Mouse (Mus musculus) midbrain, embryonic 13.5 days (tissue): ENCODE data around the gene Erc2. TPM values are rescaled to one million over a fixed set of nuclear protein-coding genes. Genes with fewer than 3 reads are reported as not detected.

Experiments
- ATAC-seq: fragments of 200-750 bp; cut with Nextera tagmentation; 2 replicates; pipeline ENCODE4 v1.8.0; 2017; ENCODE audit warnings: mild to moderate bottlenecking, moderate TSS enrichment, moderate library complexity
- H3K27ac ChIP-seq: fragments of 300-500 bp; sonication (generic); 2 replicates; pipeline ENCODE4 v1.5.1; 2015; ENCODE audit warnings: inconsistent platforms, mild to moderate bottlenecking, moderate library complexity
- H3K27me3 ChIP-seq: fragments of 300-500 bp; sonication (generic); 2 replicates; pipeline ENCODE4 v1.6.1; 2015; ENCODE audit warnings: mild to moderate bottlenecking, inconsistent platforms
- H3K36me3 ChIP-seq: fragments of 300-500 bp; sonication (generic); 2 replicates; pipeline ENCODE4 v1.6.1; 2015; ENCODE audit warnings: mild to moderate bottlenecking, inconsistent platforms
- H3K4me1 ChIP-seq: fragments of 300-500 bp; sonication (generic); replicated peaks from 2 replicates; pipeline ENCODE4 v1.6.1; 2015; ENCODE audit warnings: inconsistent platforms
- H3K4me2 ChIP-seq: fragments of 300-500 bp; sonication (generic); replicated peaks from 2 replicates; pipeline ENCODE4 v1.6.1; 2015; ENCODE audit warnings: moderate library complexity, mild to moderate bottlenecking, inconsistent platforms
- H3K4me3 ChIP-seq: fragments of 300-500 bp; sonication (generic); replicated peaks from 2 replicates; pipeline ENCODE4 v1.5.1; 2015; ENCODE audit warnings: mild to moderate bottlenecking, inconsistent platforms
- H3K9ac ChIP-seq: fragments of 300-500 bp; sonication (generic); replicated peaks from 2 replicates; pipeline ENCODE4 v1.6.1; 2015; ENCODE audit warnings: mild to moderate bottlenecking, inconsistent platforms
- H3K9me3 ChIP-seq: fragments of 300-500 bp; sonication (generic); 2 replicates; pipeline ENCODE4 v1.6.1; 2016; ENCODE audit warnings: mild to moderate bottlenecking, inconsistent platforms
- WGBS: fragments of 180-500 bp; shearing (Covaris S2); methylation state at CpG from one replicate; pipeline ENCODE4 v1.1.7; 2015; 5-methylcytosine and 5-hydroxymethylcytosine counted together
- polyA plus RNA-seq: library from polyadenylated mRNA; unstranded; fragments of >200 nt; fragmentation: Nextera tagmentation; extraction: Ambion mirVana; gene quantifications from 2 replicates; pipeline ENCODE4 v1.2.1, GENCODE M21; 2015

The Erc2 gene
- polyA plus RNA-seq, 1 experiment from 2014 or later: 79.0 TPM

GRCm38 (mm10) chr14:27921656-27922373, 299.6 kb downstream of the Erc2 start:
- 91% methylated on average over 5 of the region's 5 CpGs for WGBS
- Histone ChIP-seq H3K27ac (no peak overlapping the region), H3K9ac (no peak overlapping the region), H3K4me3 (no peak overlapping the region), H3K36me3 (peaks cover 4% of the 10 kb centered on the region), H3K4me2 (no peak overlapping the region), H3K9me3 (no peaks in the 10 kb centered on the region), H3K4me1 (no peaks in the 10 kb centered on the region), H3K27me3 (no peaks in the 10 kb centered on the region)
- ATAC-seq: no peak

DNA sequence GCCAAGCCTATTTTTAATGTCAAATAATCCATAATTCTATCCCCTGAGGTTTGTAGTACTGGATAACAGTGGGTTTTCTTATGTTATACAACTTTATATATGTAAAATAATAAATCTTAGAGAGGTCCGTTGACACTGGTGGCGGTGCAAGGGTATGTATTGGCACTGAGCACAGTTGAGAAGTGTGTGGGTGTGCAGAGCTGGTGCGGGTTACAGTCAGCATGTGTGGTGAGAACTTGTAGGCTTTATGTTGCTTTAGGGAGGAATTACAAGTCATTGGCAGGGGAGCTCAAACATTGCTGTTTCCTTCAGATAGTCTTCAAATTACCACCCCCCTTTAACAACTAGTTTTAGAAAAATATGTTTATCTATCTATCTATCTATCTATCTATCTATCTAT, 305.1 kb downstream of the Erc2 start:
- H3K36me3 ChIP-seq: peaks cover 4% of the 10 kb centered on the region
- H3K9me3 ChIP-seq: no peaks in the 10 kb centered on the region
- no peak overlapping the region for H3K4me2 ChIP-seq
- no peaks in the 10 kb centered on the region for H3K4me1 ChIP-seq
- no peak overlapping the region for H3K27ac ChIP-seq
- no peak overlapping the region for H3K9ac ChIP-seq
- no peaks in the 10 kb centered on the region for H3K27me3 ChIP-seq
- H3K4me3 ChIP-seq: no peak overlapping the region
- WGBS: 94% methylated on average over 3 of the region's 3 CpGs
- no peak for ATAC-seq

- H3K9ac ChIP-seq: no peak overlapping the region
- peaks cover 5% of the 10 kb centered on the region; the same call in 1 of the 2 replicates for H3K4me1 ChIP-seq
- WGBS: 90% methylated on average over 1 of the region's 1 CpGs
- H3K27me3 ChIP-seq: no peaks in the 10 kb centered on the region
- ATAC-seq: no peak
- H3K4me2 ChIP-seq: no peak overlapping the region
- no peaks in the 10 kb centered on the region for H3K9me3 ChIP-seq
- H3K27ac ChIP-seq: no peak overlapping the region
- no peaks in the 10 kb centered on the region for H3K36me3 ChIP-seq
- H3K4me3 ChIP-seq: no peak overlapping the region
Observed at GRCm38 (mm10) chr14:27933533-27933932, 311.3 kb downstream of the Erc2 start.

DNA sequence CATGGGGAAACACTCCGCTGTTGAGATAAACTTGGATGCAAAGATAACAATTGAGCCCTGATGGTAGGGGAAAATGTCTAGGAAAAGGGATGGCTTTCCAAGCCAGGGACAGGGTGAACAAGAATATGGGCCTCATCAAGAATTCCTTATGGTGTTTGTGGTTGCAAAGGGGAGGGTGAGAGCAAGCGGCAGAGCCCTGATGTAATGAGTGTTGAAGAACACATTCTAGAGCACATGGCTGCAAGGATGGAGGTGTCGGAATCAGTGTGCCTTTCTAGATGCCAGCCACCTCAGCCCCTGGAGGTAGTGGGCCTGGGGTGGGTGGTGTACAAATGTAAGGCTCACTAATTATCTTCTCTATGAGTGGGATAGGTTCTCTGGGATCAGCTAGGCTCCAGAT, 313.5 kb downstream of the Erc2 start:
- Histone ChIP-seq H3K9me3 (no peaks in the 10 kb centered on the region), H3K9ac (no peak overlapping the region), H3K4me2 (no peak overlapping the region), H3K4me1 (peaks cover 5% of the 10 kb centered on the region; the same call in 1 of the 2 replicates), H3K4me3 (no peak overlapping the region), H3K27ac (no peak overlapping the region), H3K27me3 (no peaks in the 10 kb centered on the region), H3K36me3 (no peaks in the 10 kb centered on the region)
- no peak for ATAC-seq
- WGBS: 96% methylated on average over 3 of the region's 3 CpGs

DNA sequence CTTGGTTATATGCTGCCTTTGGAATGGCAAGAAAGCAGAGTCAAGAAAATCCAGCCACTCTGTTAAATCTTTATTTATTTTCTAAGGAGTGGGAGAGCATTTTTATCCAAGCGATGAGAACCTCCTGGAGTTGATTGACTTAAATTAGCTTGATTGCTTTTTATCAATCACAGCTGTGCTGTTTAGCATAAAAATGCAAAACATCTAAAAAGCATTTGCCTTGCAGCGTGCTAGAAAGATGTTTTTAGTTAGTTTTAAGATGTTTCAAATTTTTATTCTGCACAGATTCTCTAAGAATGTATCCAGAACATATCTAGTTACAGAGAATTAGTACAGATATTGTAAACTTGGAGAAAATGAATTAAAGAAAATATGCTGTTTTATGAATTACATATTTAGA, 315.7 kb downstream of the Erc2 start:
- no peaks in the 10 kb centered on the region for H3K9me3 ChIP-seq
- no peak overlapping the region for H3K27ac ChIP-seq
- H3K27me3 ChIP-seq: no peaks in the 10 kb centered on the region
- no peak overlapping the region for H3K4me3 ChIP-seq
- H3K9ac ChIP-seq: no peak overlapping the region
- ATAC-seq: no peak
- H3K4me2 ChIP-seq: no peak overlapping the region
- no peaks in the 10 kb centered on the region for H3K36me3 ChIP-seq
- H3K4me1 ChIP-seq: peaks cover 5% of the 10 kb centered on the region; the same call in 1 of the 2 replicates
- 75% methylated on average over 2 of the region's 2 CpGs for WGBS

DNA sequence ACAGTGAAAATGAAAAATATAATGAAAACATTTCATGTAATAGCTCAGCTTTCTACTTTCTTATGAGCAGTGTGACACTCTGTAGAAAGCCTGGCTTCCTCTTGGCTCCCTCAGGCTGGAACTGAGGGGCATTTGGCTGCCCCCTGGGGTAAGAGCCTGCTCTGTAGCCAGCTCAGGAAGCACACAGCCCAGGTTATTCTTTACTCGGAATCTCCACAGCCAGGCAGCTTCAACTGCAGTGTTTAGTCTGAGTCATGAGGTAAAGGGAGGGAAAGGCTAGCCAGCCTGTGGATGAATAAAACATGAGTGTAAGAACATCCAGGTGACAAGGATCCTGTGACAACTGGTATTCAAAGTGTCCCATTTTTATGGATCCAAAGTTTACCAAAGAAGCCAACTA, 323.0 kb downstream of the Erc2 start:
- H3K4me3 ChIP-seq: no peak overlapping the region
- no peaks in the 10 kb centered on the region for H3K36me3 ChIP-seq
- no peaks in the 10 kb centered on the region for H3K9me3 ChIP-seq
- 33% methylated on average over 1 of the region's 1 CpGs for WGBS
- ATAC-seq: no peak
- H3K27me3 ChIP-seq: no peaks in the 10 kb centered on the region
- no peak overlapping the region for H3K4me2 ChIP-seq
- H3K9ac ChIP-seq: no peak overlapping the region
- no peaks in the 10 kb centered on the region for H3K4me1 ChIP-seq
- H3K27ac ChIP-seq: no peak overlapping the region

DNA sequence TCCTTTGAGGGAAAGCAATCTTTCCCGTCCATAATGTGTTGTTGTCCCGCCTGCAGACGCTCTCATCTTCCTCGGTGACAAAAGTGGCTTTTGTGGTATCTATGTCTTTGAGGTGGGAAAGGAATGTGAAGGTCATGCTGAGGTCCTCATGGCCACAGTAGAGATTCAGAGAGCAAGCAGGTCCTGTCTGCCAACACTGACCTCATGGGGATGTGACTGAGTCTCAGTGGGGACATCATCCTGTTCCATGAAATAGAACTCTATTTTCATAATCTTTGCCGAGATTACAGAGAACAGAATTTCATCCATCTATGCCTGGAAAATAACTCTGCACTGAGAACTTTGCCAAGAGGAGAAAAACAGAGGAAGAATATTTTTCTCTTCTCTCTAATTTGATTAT, 324.0 kb downstream of the Erc2 start:
- ATAC-seq: no peak
- Histone ChIP-seq H3K9me3 (no peaks in the 10 kb centered on the region), H3K4me3 (no peak overlapping the region), H3K4me1 (no peaks in the 10 kb centered on the region), H3K4me2 (no peak overlapping the region), H3K27ac (no peak overlapping the region), H3K9ac (no peak overlapping the region), H3K27me3 (no peaks in the 10 kb centered on the region), H3K36me3 (no peaks in the 10 kb centered on the region)
- WGBS: 75% methylated on average over 5 of the region's 5 CpGs

- H3K4me3 ChIP-seq: no peak overlapping the region
- no peaks in the 10 kb centered on the region for H3K9me3 ChIP-seq
- no peak overlapping the region for H3K4me2 ChIP-seq
- no peak for ATAC-seq
- H3K27me3 ChIP-seq: no peaks in the 10 kb centered on the region
- WGBS: 76% methylated on average over 8 of the region's 8 CpGs
- H3K27ac ChIP-seq: no peak overlapping the region
- no peaks in the 10 kb centered on the region for H3K36me3 ChIP-seq
- no peak overlapping the region for H3K9ac ChIP-seq
- no peaks in the 10 kb centered on the region for H3K4me1 ChIP-seq
Observed at GRCm38 (mm10) chr14:27948391-27948790, 326.2 kb downstream of the Erc2 start.

- no peaks in the 10 kb centered on the region for H3K27me3 ChIP-seq
- no peaks in the 10 kb centered on the region for H3K4me1 ChIP-seq
- H3K4me3 ChIP-seq: no peak overlapping the region
- no peak overlapping the region for H3K4me2 ChIP-seq
- no peaks in the 10 kb centered on the region for H3K36me3 ChIP-seq
- H3K9me3 ChIP-seq: no peaks in the 10 kb centered on the region
- no peak overlapping the region for H3K27ac ChIP-seq
- H3K9ac ChIP-seq: no peak overlapping the region
- ATAC-seq: no peak
Observed at GRCm38 (mm10) chr14:27953814-27954213, 331.6 kb downstream of the Erc2 start.

DNA sequence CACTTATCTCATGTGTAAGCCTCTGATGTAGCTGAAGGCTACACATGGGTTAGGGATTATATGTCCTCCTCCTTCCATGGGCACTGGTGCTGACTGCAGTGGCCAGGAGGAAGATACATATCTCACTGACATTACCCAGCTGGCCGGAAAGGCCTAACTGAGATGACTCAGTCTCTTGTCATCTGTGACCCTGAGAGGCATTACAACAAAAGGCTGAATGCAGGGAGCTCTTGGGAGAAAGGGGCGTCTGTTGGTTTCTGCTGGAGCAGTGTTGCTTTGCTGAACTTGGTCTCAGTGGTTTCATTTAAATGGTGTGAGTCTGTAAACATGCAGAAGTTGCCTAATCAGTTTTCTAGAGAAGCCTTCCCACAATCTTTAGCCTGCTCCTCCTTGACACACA, 334.6 kb downstream of the Erc2 start:
- WGBS: 40% methylated on average over 2 of the region's 2 CpGs
- no peaks in the 10 kb centered on the region for H3K9me3 ChIP-seq
- H3K4me3 ChIP-seq: no peak overlapping the region
- ATAC-seq: no peak
- H3K4me2 ChIP-seq: no peak overlapping the region
- H3K27ac ChIP-seq: no peak overlapping the region
- no peaks in the 10 kb centered on the region for H3K4me1 ChIP-seq
- H3K36me3 ChIP-seq: no peaks in the 10 kb centered on the region
- no peak overlapping the region for H3K9ac ChIP-seq
- H3K27me3 ChIP-seq: no peaks in the 10 kb centered on the region

- Histone ChIP-seq H3K4me3 (no peak overlapping the region), H3K9me3 (no peaks in the 10 kb centered on the region), H3K9ac (no peak overlapping the region), H3K36me3 (no peaks in the 10 kb centered on the region), H3K27ac (no peak overlapping the region), H3K4me2 (no peak overlapping the region), H3K4me1 (no peaks in the 10 kb centered on the region), H3K27me3 (no peaks in the 10 kb centered on the region)
- ATAC-seq: no peak
- WGBS: 88% methylated on average over 6 of the region's 6 CpGs
Observed at GRCm38 (mm10) chr14:27973701-27974100, 351.5 kb downstream of the Erc2 start.

DNA sequence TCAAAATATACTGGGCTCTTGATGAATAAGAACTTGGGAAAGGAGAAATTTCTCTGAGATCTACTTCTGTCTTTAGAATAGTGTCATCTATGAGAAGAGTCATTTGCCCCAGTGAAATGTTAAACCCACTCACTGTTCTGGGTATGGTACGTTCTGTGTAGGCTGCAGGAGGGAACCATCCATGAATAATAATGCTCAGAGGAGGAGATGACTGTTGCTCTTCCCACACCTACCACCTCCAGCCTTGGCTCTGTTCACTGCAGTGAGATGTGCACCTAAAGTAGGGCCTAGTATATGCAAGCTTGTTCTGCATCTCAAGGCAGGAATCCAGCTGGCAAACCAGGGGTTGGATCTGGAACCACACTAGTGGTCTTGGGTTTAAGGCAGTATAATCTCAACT, 353.4 kb downstream of the Erc2 start:
- Histone ChIP-seq H3K9ac (no peak overlapping the region), H3K4me1 (no peaks in the 10 kb centered on the region), H3K4me3 (no peak overlapping the region), H3K27me3 (no peaks in the 10 kb centered on the region), H3K27ac (no peak overlapping the region), H3K4me2 (no peak overlapping the region), H3K9me3 (no peaks in the 10 kb centered on the region), H3K36me3 (no peaks in the 10 kb centered on the region)
- ATAC-seq: no peak
- WGBS: 74% methylated on average over 1 of the region's 1 CpGs

GRCm38 (mm10) chr14:27984758-27985157, 362.5 kb downstream of the Erc2 start:
- Histone ChIP-seq H3K27me3 (no peaks in the 10 kb centered on the region), H3K9me3 (no peaks in the 10 kb centered on the region), H3K36me3 (no peaks in the 10 kb centered on the region), H3K9ac (no peak overlapping the region), H3K27ac (no peak overlapping the region), H3K4me1 (no peaks in the 10 kb centered on the region), H3K4me2 (no peak overlapping the region), H3K4me3 (no peak overlapping the region)
- 85% methylated on average over 3 of the region's 3 CpGs for WGBS
- ATAC-seq: no peak
